Mouse (Mus musculus) lung, adult 2 months (tissue): ENCODE measurements around the gene Fdx1. TPM values are rescaled to one million over a fixed set of nuclear protein-coding genes. Genes with fewer than 3 reads are reported as not detected.

Experiments
- DNase-seq: peaks from one replicate; pipeline ENCODE4 v3.0.0; 2022
- H3K4me1 ChIP-seq: fragments of 200-500 bp; 2 replicates; pipeline ENCODE4 v1.6.1; 2011; ENCODE audit warnings: low read length; ENCODE audit not compliant: control insufficient read depth, insufficient read depth
- H3K4me3 ChIP-seq: fragments of 200-500 bp; replicated peaks from 2 replicates; pipeline ENCODE3; 2011; ENCODE audit warnings: low read depth, mild to moderate bottlenecking, control low read depth, low read length; ENCODE audit errors: extremely low read depth
- CTCF ChIP-seq: fragments of 200-500 bp; IDR thresholded peaks from 2 replicates; pipeline ENCODE4 v1.5.1; 2011; ENCODE audit warnings: mild to moderate bottlenecking, low read length, control low read depth; ENCODE audit not compliant: insufficient read depth
- POLR2A ChIP-seq: fragments of 200-500 bp; IDR thresholded peaks from 2 replicates; pipeline ENCODE4 v1.6.1; 2011; ENCODE audit warnings: low read depth, mild to moderate bottlenecking, control low read depth, low read length, borderline replicate concordance; ENCODE audit errors: extremely low read depth
- WGBS: fragments of 180-500 bp; shearing (Covaris S2); methylation state at CpG from one replicate; pipeline ENCODE4 v1.1.7; 2018; 5-methylcytosine and 5-hydroxymethylcytosine counted together
- polyA plus RNA-seq: library from polyadenylated mRNA; depleted of rRNA; stranded (reverse); fragments of >200 nt; gene quantifications from 2 replicates; pipeline ENCODE4 v1.2.3, GENCODE M21; 2012; rRNA removed

Gene Fdx1
- polyA plus RNA-seq, 1 experiment, result 106 TPM

DNA sequence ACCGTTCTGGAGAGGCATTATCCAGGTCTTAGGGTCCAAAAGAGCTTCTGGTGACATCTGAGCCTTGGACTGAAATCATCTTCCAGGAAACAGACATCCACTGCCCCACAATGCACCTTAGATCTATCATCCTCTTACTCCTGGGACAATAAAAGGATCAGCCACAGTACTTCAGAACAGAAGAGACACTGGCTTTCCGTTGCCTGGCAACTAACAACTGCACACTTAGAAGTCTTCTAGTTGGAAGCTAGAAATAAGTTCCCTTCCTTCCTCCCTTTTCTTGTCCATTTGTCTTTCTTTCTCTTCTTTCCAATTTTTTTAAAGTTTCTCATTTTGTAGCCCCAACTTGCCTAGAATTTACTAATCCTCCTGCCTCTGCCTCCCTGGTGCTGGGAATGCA, 40.6 kb downstream of the Fdx1 start:
- WGBS, result 92% methylated on average over 2 of the region's 2 CpGs
- TF ChIP-seq POLR2A (no peak), CTCF (no peak)
- H3K4me3 ChIP-seq, result no peak overlapping the region
- DNase-seq, result no peak
- H3K4me1 ChIP-seq, result no peaks in the 10 kb centered on the region

DNA sequence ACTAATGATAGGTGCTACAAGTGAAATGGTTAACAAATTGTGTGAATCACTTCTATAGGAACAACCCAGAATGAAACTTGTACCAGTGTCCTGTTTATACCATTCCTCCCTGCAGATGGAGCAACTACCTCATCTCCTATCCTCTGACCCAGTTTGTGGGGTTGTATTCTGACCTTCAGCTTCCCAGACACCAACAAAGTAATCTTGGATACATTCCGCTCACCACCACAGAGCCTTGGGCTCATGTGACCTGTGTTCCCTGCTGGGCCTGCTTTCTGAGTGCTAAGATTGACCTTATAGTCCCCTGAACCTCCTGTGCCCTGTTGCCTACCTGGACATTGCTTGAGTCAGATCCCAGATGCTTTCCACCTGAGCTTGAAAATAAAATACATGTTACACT, 47.8 kb downstream of the Fdx1 start:
- Histone ChIP-seq H3K4me1 (no peaks in the 10 kb centered on the region), H3K4me3 (no peak overlapping the region)
- no peak for DNase-seq
- 64% methylated on average over 1 of the region's 1 CpGs for WGBS
- no peak for TF ChIP-seq POLR2A
- TF ChIP-seq CTCF, result no peak

DNA sequence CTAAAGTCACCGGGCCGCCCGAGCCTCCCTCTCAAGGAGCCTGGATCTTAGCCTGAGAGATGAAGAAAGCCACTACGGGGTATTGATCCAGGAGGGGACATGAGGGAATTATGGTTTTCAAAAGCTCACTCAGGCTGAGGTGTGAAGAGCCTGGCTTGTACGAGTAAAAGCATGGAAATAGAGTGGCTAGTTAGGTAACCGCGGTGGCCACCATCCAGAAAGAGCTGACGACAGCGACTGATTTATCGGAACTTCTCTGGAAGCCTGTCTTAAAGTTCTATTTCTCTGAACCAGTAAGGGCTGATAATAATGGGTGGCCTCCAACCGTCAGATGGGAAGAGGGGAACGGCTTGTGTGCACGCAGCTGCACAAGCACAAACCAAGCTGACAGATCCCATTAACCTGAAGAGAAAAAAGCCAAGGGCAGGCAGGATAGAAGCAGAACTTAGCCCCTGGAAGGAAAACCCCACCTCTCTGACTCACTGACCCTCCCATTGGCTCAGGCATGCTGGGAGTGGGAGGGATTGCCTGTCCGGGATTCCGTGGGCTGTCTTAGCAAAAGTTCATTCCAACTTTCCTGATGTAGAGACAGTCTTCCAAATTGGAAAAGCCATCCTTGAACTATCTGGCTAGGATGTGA, 48.8 kb downstream of the Fdx1 start:
- no peak overlapping the region for H3K4me3 ChIP-seq
- DNase-seq, result no peak
- no peaks in the 10 kb centered on the region for H3K4me1 ChIP-seq
- TF ChIP-seq POLR2A (no peak), CTCF (no peak)
- WGBS, result 76% methylated on average over 15 of the region's 15 CpGs

DNA sequence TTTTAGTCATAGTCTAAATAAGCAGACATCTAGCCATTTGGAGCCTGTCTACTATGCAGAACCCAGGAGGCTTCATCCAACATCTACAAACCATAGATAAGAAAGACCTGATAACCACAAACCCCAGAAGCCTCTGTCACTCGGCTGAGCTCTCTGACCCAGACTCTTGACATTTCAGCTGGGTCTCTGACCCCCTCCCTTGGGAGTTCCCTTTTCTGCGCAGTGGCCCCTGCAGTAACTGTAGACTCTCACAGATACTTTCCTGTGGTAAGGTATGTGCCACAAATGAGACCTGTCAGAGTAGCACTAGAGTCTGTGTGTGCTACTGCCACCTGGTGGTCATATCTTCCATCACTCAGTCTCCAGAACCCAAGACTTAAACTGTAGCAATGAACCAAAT, 54.5 kb downstream of the Fdx1 start:
- no peak overlapping the region for H3K4me3 ChIP-seq
- no peaks in the 10 kb centered on the region for H3K4me1 ChIP-seq
- WGBS, result 9% methylated on average over 2 of the region's 2 CpGs
- TF ChIP-seq CTCF (peak; percentile 57), POLR2A (no peak)
- DNase-seq, result peak; percentile 58

DNA sequence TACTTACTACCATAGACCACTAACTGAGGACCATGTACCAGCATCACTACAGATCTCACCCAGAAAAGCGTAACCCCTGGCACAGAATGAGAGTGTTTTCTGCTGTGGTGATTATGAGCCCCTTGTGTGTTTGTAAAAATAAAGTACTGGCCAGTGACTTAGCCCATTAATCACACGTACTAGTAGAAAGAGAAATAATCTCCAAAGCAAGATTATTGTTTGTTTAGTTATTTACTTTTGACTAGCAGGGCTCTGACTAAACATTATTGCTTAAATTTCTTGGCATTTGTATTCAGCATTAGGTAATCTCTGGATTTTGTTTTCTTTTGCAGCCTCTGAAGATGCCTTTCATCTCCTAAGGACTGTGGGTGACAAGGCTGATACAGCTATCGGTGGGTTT, 55.1 kb downstream of the Fdx1 start:
- DNase-seq, result no peak
- no peak for TF ChIP-seq POLR2A
- no peak for TF ChIP-seq CTCF

DNA sequence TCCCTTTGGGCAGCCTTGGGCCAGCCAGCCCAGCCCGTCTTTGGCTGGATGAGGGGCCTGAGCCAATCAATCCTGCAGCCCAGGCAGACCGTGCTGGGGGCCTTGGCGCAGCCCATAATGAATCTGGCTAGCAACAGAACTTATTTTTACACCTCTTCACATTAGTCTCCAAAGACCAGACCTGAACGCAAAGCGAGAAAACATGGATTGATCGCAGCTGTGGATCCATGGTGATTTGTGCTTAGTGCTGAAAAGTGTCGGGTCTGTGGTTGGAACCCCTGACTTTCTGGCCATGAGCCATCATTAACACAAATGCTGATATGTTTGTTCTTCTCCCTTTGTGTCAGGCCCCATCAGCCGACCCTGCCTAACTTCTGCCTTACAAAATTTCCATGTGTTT, 56.4 kb downstream of the Fdx1 start:
- TF ChIP-seq CTCF, result no peak
- no peak for TF ChIP-seq POLR2A
- 77% methylated on average over 8 of the region's 8 CpGs for WGBS
- no peaks in the 10 kb centered on the region for H3K4me1 ChIP-seq
- no peak overlapping the region for H3K4me3 ChIP-seq
- no peak for DNase-seq

More for the DNA sequence above, 55.1 kb downstream of the Fdx1 start:
- Histone ChIP-seq H3K4me3 (no peak overlapping the region), H3K4me1 (no peaks in the 10 kb centered on the region)
- 60% methylated on average over 3 of the region's 3 CpGs for whole genome bisulfite sequencing

Other genes with a start within 250 kb of the Fdx1 start
- 1.1 and 1.5 TPM in 2 replicates for gene Arhgap20, start 198.2 kb downstream of the Fdx1 start, polyA plus RNA-seq
- 22.0 and 41.7 TPM in 2 replicates for gene Rdx, start 83.6 kb upstream of the Fdx1 start, polyA plus RNA-seq
- 3.0 and 3.7 TPM in 2 replicates for gene Zc3h12c, start 205.0 kb upstream of the Fdx1 start, polyA plus RNA-seq